Mouse (Mus musculus) limb, embryonic 10.5 days (tissue): Measurements from ENCODE around the gene Pmch. TPM values are rescaled to one million over a fixed set of nuclear protein-coding genes. Genes with fewer than 3 reads are reported as not detected.

Experiments used
- polyA plus RNA-seq: library from polyadenylated mRNA; unstranded; fragments of >200 nt; fragmentation: Nextera tagmentation; extraction: Ambion mirVana; gene quantifications from 2 replicates; pipeline ENCODE4 v1.2.1, GENCODE M21; 2016

Gene Pmch
- polyA plus RNA-seq, 1 experiment from 2014 or later, result 1.1 TPM

Other genes starting within 250 kb of the Pmch start
- 17.5 and 58.7 TPM in 2 replicates for gene Igf1, start 232.8 kb upstream of the Pmch start, polyA plus RNA-seq
- gene Parpbp, start 55.9 kb downstream of the Pmch start, polyA plus RNA-seq, result 16.9 and 21.0 TPM in 2 replicates
- gene Nup37, start 55.9 kb downstream of the Pmch start, polyA plus RNA-seq, result 117 and 124 TPM in 2 replicates
- gene Washc3, start 110.0 kb downstream of the Pmch start, polyA plus RNA-seq, result 50.8 and 53.2 TPM in 2 replicates